Mouse (Mus musculus): ENCODE data around the gene Prkg1. TPM values are rescaled to one million over a fixed set of nuclear protein-coding genes. Genes with fewer than 3 reads are reported as not detected.

The Prkg1 gene
- 19.8 and 21.1 TPM in 2 replicates for polyA plus RNA-seq (2014; fragmentation: Nextera tagmentation; extraction: Ambion mirVana)

GRCm38 (mm10) chr19:31764801-31765340, at the start of gene Prkg1:
Prkg1 (minus strand) TSS chr19:31765033.
- Histone ChIP-seq H3K27ac (ENCODE audit: low read length) (peak within 1 kb of the TSS; percentile 69), H3K9me3 (ENCODE audit: control insufficient read depth, low read depth, low read length) (no peaks in the 10 kb centered on the region), H3K27me3 (ENCODE audit: control insufficient read depth, insufficient read depth, low read length) (no peaks in the 10 kb centered on the region), H3K36me3 (ENCODE audit: control insufficient read depth, insufficient read depth, low read length) (no peaks in the 10 kb centered on the region), H3K9ac (replicated peaks; ENCODE audit: low read depth, low read length) (peak within 1 kb of the TSS; percentile 38; the same call in 1 of the 2 replicates), H3K4me3 (ENCODE audit: low read depth, low read length) (peak within 1 kb of the TSS; percentile 58), H3K4me1 (ENCODE audit: control insufficient read depth, insufficient read depth, low read length) (peaks cover 12% of the 10 kb centered on the region), H3K4me2 (replicated peaks; ENCODE audit: low read depth, low read length) (peak within 1 kb of the TSS; percentile 97)
- ATAC-seq (ENCODE audit: insufficient number of reproducible peaks, insufficient read depth, low FRiP score, low read depth) = peak; percentile 73
- WGBS = under 1% methylated on average over 23 of the region's 23 CpGs

- Histone ChIP-seq H3K27me3 (ENCODE audit: control insufficient read depth, insufficient read depth, low read length) (no peaks in the 10 kb centered on the region), H3K27ac (ENCODE audit: low read length) (no peak overlapping the region), H3K9me3 (ENCODE audit: control insufficient read depth, low read depth, low read length) (no peaks in the 10 kb centered on the region), H3K9ac (replicated peaks; ENCODE audit: low read depth, low read length) (no peak overlapping the region), H3K4me1 (ENCODE audit: control insufficient read depth, insufficient read depth, low read length) (0 out of 2 replicates have a peak, but pooled peaks cover 3% of the 10 kb centered on the region), H3K36me3 (ENCODE audit: control insufficient read depth, insufficient read depth, low read length) (no peaks in the 10 kb centered on the region), H3K4me2 (replicated peaks; ENCODE audit: low read depth, low read length) (no peak overlapping the region), H3K4me3 (ENCODE audit: low read depth, low read length) (no peak overlapping the region)
- ATAC-seq (ENCODE audit: insufficient number of reproducible peaks, insufficient read depth, low FRiP score, low read depth) = no peak
- WGBS = 69% methylated on average over 4 of the region's 4 CpGs
Observed at GRCm38 (mm10) chr19:31813087-31813486, 48.3 kb upstream of the Prkg1 start.

- ATAC-seq (ENCODE audit: insufficient number of reproducible peaks, insufficient read depth, low FRiP score, low read depth) = no peak
- Histone ChIP-seq H3K36me3 (ENCODE audit: control insufficient read depth, insufficient read depth, low read length) (no peaks in the 10 kb centered on the region), H3K4me2 (replicated peaks; ENCODE audit: low read depth, low read length) (no peak overlapping the region), H3K9ac (replicated peaks; ENCODE audit: low read depth, low read length) (no peak overlapping the region), H3K9me3 (ENCODE audit: control insufficient read depth, low read depth, low read length) (no peaks in the 10 kb centered on the region), H3K4me3 (ENCODE audit: low read depth, low read length) (no peak overlapping the region), H3K4me1 (ENCODE audit: control insufficient read depth, insufficient read depth, low read length) (0 out of 2 replicates have a peak, but pooled peaks cover 3% of the 10 kb centered on the region), H3K27me3 (ENCODE audit: control insufficient read depth, insufficient read depth, low read length) (no peaks in the 10 kb centered on the region), H3K27ac (ENCODE audit: low read length) (no peak overlapping the region)
- WGBS = 36% methylated on average over 5 of the region's 5 CpGs
Observed at GRCm38 (mm10) chr19:31811371-31811770, 46.5 kb upstream of the Prkg1 start.

- Histone ChIP-seq H3K4me3 (ENCODE audit: low read depth, low read length) (no peak overlapping the region), H3K9me3 (ENCODE audit: control insufficient read depth, low read depth, low read length) (no peaks in the 10 kb centered on the region), H3K4me2 (replicated peaks; ENCODE audit: low read depth, low read length) (no peak overlapping the region), H3K27ac (ENCODE audit: low read length) (no peak overlapping the region), H3K9ac (replicated peaks; ENCODE audit: low read depth, low read length) (no peak overlapping the region), H3K36me3 (ENCODE audit: control insufficient read depth, insufficient read depth, low read length) (no peaks in the 10 kb centered on the region), H3K27me3 (ENCODE audit: control insufficient read depth, insufficient read depth, low read length) (no peaks in the 10 kb centered on the region), H3K4me1 (ENCODE audit: control insufficient read depth, insufficient read depth, low read length) (0 out of 2 replicates have a peak, but pooled peaks cover 3% of the 10 kb centered on the region)
- WGBS = 68% methylated on average over 7 of the region's 7 CpGs
- no peak for ATAC-seq (ENCODE audit: insufficient number of reproducible peaks, insufficient read depth, low FRiP score, low read depth)
Observed at GRCm38 (mm10) chr19:31805391-31805790, 40.6 kb upstream of the Prkg1 start.

- no peak overlapping the region for H3K4me2 ChIP-seq (replicated peaks; ENCODE audit: low read depth, low read length)
- no peak overlapping the region for H3K4me3 ChIP-seq (ENCODE audit: low read depth, low read length)
- no peaks in the 10 kb centered on the region for H3K9me3 ChIP-seq (ENCODE audit: control insufficient read depth, low read depth, low read length)
- no peak overlapping the region for H3K9ac ChIP-seq (replicated peaks; ENCODE audit: low read depth, low read length)
- H3K27ac ChIP-seq (ENCODE audit: low read length) = no peak overlapping the region
- WGBS = 72% methylated on average over 9 of the region's 9 CpGs
- H3K36me3 ChIP-seq (ENCODE audit: control insufficient read depth, insufficient read depth, low read length) = no peaks in the 10 kb centered on the region
- H3K27me3 ChIP-seq (ENCODE audit: control insufficient read depth, insufficient read depth, low read length) = no peaks in the 10 kb centered on the region
- no peaks in the 10 kb centered on the region for H3K4me1 ChIP-seq (ENCODE audit: control insufficient read depth, insufficient read depth, low read length)
- ATAC-seq (ENCODE audit: insufficient number of reproducible peaks, insufficient read depth, low FRiP score, low read depth) = no peak
Observed at GRCm38 (mm10) chr19:31795485-31796046, 30.7 kb upstream of the Prkg1 start.

GRCm38 (mm10) chr19:31791724-31792123, 26.9 kb upstream of the Prkg1 start:
- H3K27ac ChIP-seq (ENCODE audit: low read length) = no peak overlapping the region
- H3K9me3 ChIP-seq (ENCODE audit: control insufficient read depth, low read depth, low read length) = no peaks in the 10 kb centered on the region
- 56% methylated on average over 3 of the region's 3 CpGs for WGBS
- no peak for ATAC-seq (ENCODE audit: insufficient number of reproducible peaks, insufficient read depth, low FRiP score, low read depth)
- H3K27me3 ChIP-seq (ENCODE audit: control insufficient read depth, insufficient read depth, low read length) = no peaks in the 10 kb centered on the region
- no peaks in the 10 kb centered on the region for H3K36me3 ChIP-seq (ENCODE audit: control insufficient read depth, insufficient read depth, low read length)
- no peak overlapping the region for H3K4me2 ChIP-seq (replicated peaks; ENCODE audit: low read depth, low read length)
- no peaks in the 10 kb centered on the region for H3K4me1 ChIP-seq (ENCODE audit: control insufficient read depth, insufficient read depth, low read length)
- H3K9ac ChIP-seq (replicated peaks; ENCODE audit: low read depth, low read length) = no peak overlapping the region
- no peak overlapping the region for H3K4me3 ChIP-seq (ENCODE audit: low read depth, low read length)

- Histone ChIP-seq H3K4me3 (ENCODE audit: low read depth, low read length) (no peak overlapping the region), H3K27ac (ENCODE audit: low read length) (no peak overlapping the region), H3K36me3 (ENCODE audit: control insufficient read depth, insufficient read depth, low read length) (no peaks in the 10 kb centered on the region), H3K9me3 (ENCODE audit: control insufficient read depth, low read depth, low read length) (no peaks in the 10 kb centered on the region), H3K4me2 (replicated peaks; ENCODE audit: low read depth, low read length) (no peak overlapping the region), H3K9ac (replicated peaks; ENCODE audit: low read depth, low read length) (no peak overlapping the region), H3K4me1 (ENCODE audit: control insufficient read depth, insufficient read depth, low read length) (no peaks in the 10 kb centered on the region), H3K27me3 (ENCODE audit: control insufficient read depth, insufficient read depth, low read length) (no peaks in the 10 kb centered on the region)
- ATAC-seq (ENCODE audit: insufficient number of reproducible peaks, insufficient read depth, low FRiP score, low read depth) = no peak
- WGBS = 92% methylated on average over 3 of the region's 3 CpGs
Observed at GRCm38 (mm10) chr19:31781521-31782018, 16.7 kb upstream of the Prkg1 start.

- H3K9me3 ChIP-seq (ENCODE audit: control insufficient read depth, low read depth, low read length) = no peaks in the 10 kb centered on the region
- no peaks in the 10 kb centered on the region for H3K36me3 ChIP-seq (ENCODE audit: control insufficient read depth, insufficient read depth, low read length)
- H3K9ac ChIP-seq (replicated peaks; ENCODE audit: low read depth, low read length) = no peak overlapping the region
- WGBS = 47% methylated on average over 2 of the region's 2 CpGs
- H3K27me3 ChIP-seq (ENCODE audit: control insufficient read depth, insufficient read depth, low read length) = no peaks in the 10 kb centered on the region
- no peak overlapping the region for H3K27ac ChIP-seq (ENCODE audit: low read length)
- H3K4me2 ChIP-seq (replicated peaks; ENCODE audit: low read depth, low read length) = no peak overlapping the region
- peak; percentile 53; the same call in 1 of the 2 replicates for ATAC-seq (ENCODE audit: insufficient number of reproducible peaks, insufficient read depth, low FRiP score, low read depth)
- H3K4me3 ChIP-seq (ENCODE audit: low read depth, low read length) = no peak overlapping the region
- H3K4me1 ChIP-seq (ENCODE audit: control insufficient read depth, insufficient read depth, low read length) = no peaks in the 10 kb centered on the region
Observed at GRCm38 (mm10) chr19:31781077-31781476, 16.2 kb upstream of the Prkg1 start.

Measured in stomach, embryonic 14.5 days (tissue).